Mouse (Mus musculus): ENCODE results near the gene Thy1.

DNA sequence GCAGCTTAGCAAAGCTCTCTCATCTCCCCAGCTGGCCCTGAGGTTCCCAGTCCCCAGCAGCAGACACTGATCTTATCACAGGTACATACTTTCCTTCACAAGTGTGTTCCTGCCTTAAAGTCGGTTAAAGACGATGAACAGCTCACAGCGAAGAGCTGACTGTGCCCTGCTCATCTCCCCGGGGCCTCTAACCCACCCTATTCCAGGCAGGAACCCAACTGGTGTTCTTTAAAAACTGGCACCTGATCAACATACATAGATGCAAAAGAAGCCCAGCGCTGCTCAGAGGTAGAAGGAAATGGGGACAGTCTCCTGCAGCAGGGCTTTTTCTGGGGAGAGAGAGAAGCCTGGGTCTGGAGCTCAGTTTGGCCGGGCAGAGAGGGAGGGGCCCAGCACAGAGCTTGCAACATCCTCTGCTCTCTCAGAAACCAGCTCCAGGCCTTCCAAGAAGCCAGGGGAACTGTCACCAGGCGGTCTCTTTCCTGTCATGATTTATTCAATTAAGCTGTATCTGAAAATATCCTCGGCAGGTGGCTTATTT lies 30.4 kb upstream of the Thy1 start:
- TF ChIP-seq CTCF (IDR thresholded peaks at IDR 0.05; ENCODE audit: low read depth, low read length), result no peak
- no peak for TF ChIP-seq POLR2A (IDR thresholded peaks at IDR 0.05; ENCODE audit: borderline replicate concordance, low read depth, low read length)

Measured in bone marrow macrophage, adult 2 months (primary cell).